Comparison of ENCODE assay signal across 32 mouse cellular contexts in the genomic region with DNA sequence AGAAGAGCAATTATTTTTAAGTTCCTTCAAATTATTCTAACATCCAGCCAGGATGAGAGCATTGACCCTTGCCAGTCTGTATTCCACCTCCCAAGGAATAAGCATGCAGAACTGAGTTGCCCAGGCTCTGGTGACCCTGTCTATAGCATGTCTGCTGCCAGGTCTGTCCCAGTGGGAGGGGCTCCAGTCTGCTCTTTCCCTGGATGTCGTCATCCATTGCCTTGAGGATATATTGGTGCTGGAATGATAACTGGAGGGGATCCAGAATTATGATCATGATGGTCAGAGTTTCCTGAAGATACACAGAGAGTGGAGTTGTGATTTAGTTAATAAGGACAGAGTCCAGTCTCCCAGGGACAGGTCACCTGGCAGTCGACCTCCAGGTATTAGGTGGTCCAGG. TPM values are rescaled to one million over a fixed set of nuclear protein-coding genes. Genes with fewer than 3 reads are reported as not detected.
DNase-seq lines count a peak whose midpoint lies in the region; ATAC-seq lines count a peak whose summit lies in the region.
"Had no signal": no experiment of that assay in that cellular context is flagged by ENCODE, and none has a peak within 500 bp of the region (broad histone marks: within the 10 kb centered on the region; RNA-seq: fewer than 3 reads in every experiment).

No protein-coding gene starts in this region.

- ATAC-seq in midbrain, embryonic 11.5 days (ENCODE audit: low FRiP score): no peak
- ATAC-seq: activated CD4-positive, CD25-positive, alpha-beta regulatory T cell, adult 4 months; CD4-positive, CD25-positive, alpha-beta regulatory T cell, adult 4 months; forebrain, embryonic 14.5 days; forebrain, embryonic 16.5 days; Patski had no signal

- no peak overlapping the region for H3K9ac ChIP-seq in midbrain, embryonic 11.5 days (ENCODE audit: low read length)
- H3K9ac ChIP-seq: embryonic facial prominence, embryonic 13.5 days; embryonic facial prominence, embryonic 15.5 days; forebrain, embryonic 12.5 days had no signal

- H3K9me3 ChIP-seq in midbrain, embryonic 11.5 days (ENCODE audit: control insufficient read depth, low read length): no peaks in the 10 kb centered on the region
- H3K9me3 ChIP-seq: embryonic facial prominence, embryonic 13.5 days; embryonic facial prominence, embryonic 15.5 days; forebrain, embryonic 10.5 days; forebrain, embryonic 12.5 days; G1E had no signal

- no peak overlapping the region for H3K27ac ChIP-seq in midbrain, embryonic 11.5 days (ENCODE audit: low read depth, low read length)
- H3K27ac ChIP-seq: embryonic facial prominence, embryonic 13.5 days; forebrain, embryonic 10.5 days; forebrain, embryonic 12.5 days had no signal

- H3K4me3 ChIP-seq in midbrain, embryonic 11.5 days (ENCODE audit: low read depth, low read length): no peak overlapping the region
- H3K4me3 ChIP-seq: embryonic facial prominence, embryonic 13.5 days; embryonic facial prominence, embryonic 15.5 days; erythroblast, embryonic 14.5 days; forebrain, embryonic 10.5 days; forebrain, embryonic 12.5 days had no signal

- H3K4me1 ChIP-seq in midbrain, embryonic 11.5 days (ENCODE audit: control insufficient read depth, insufficient read depth, low read length): 0 out of 2 replicates have a peak, but pooled peaks cover 2% of the 10 kb centered on the region
- H3K4me1 ChIP-seq: forebrain, embryonic 12.5 days had no signal

- no peaks in the 10 kb centered on the region for H3K27me3 ChIP-seq in midbrain, embryonic 11.5 days (ENCODE audit: control insufficient read depth, insufficient read depth, low read length)
- H3K27me3 ChIP-seq: embryonic facial prominence, embryonic 15.5 days; forebrain, embryonic 12.5 days; Patski had no signal

- no peaks in the 10 kb centered on the region for H3K36me3 ChIP-seq in midbrain, embryonic 11.5 days (ENCODE audit: control insufficient read depth, insufficient read depth, low read length)
- H3K36me3 ChIP-seq: embryonic facial prominence, embryonic 13.5 days; embryonic facial prominence, embryonic 15.5 days; forebrain, embryonic 10.5 days; forebrain, embryonic 12.5 days; G1E had no signal

- WGBS in midbrain, embryonic 11.5 days: 79% methylated on average over 2 of the region's 2 CpGs

- no peak overlapping the region for H3K4me2 ChIP-seq in midbrain, embryonic 11.5 days
- H3K4me2 ChIP-seq: forebrain, embryonic 12.5 days had no signal

- peak; percentile 68 for DNase-seq in 3T3-L1 (ENCODE audit: low read depth, low spot score)
- peak; percentile 53 for DNase-seq in MN1 (ENCODE audit: low spot score)
- peak; percentile 50 for DNase-seq in adipocyte (ENCODE audit: low spot score)
- DNase-seq in layer of hippocampus, postnatal 14 days (ENCODE audit: low spot score in 2 of 2): no peak
- no peak for DNase-seq in right cerebral cortex, postnatal 14 days
- no peak for DNase-seq in midbrain, embryonic 11.5 days (ENCODE audit: low spot score, missing footprints)
- DNase-seq: adrenal gland, adult 2 months; adrenal gland, postnatal 10 days; adrenal gland, postnatal 25 days; B cell, adult 2 months; cerebellum, adult 11 months; cerebellum, adult 18-20 months; cerebellum, adult 8-10 months; cerebellum, adult 9-11 months; cerebellum, postnatal 14 days; cerebellum, postnatal 36 days; embryo, embryonic 11 days had no signal

RNA-seq across cellular contexts. Expression of a gene that starts 45.2 kb away (rescaled TPM):
- 1 to 10 TPM in 1 of 2 experiments, under 1 TPM in 1; 0.52 to 7.6 TPM for total RNA-seq in layer of hippocampus, postnatal 14 days (2021)
- 0.12 and 0.14 TPM in 2 replicates for polyA plus RNA-seq in midbrain, embryonic 11.5 days (2014; fragmentation: Nextera tagmentation; extraction: Ambion mirVana)
- total RNA-seq: adrenal gland, adult 2 months; adrenal gland, postnatal 10 days; adrenal gland, postnatal 25 days; adrenal gland, postnatal 4 days; CH12.LX; common myeloid progenitor, adult 5-6 weeks had no signal
- polyA plus RNA-seq: activated CD4-positive, CD25-positive, alpha-beta regulatory T cell, adult 4 months; adrenal gland, adult 2 months; CD4-positive, CD25-positive, alpha-beta regulatory T cell, adult 4 months; embryonic facial prominence, embryonic 11.5 days; erythroblast, embryonic 14.5 days; G1E; Patski had no signal

RNA-seq across cellular contexts. Expression of a gene that starts 54.1 kb away (rescaled TPM):
- total RNA-seq in layer of hippocampus, postnatal 14 days (2021): 10 to 100 TPM; 12.9 to 17.9 TPM
- polyA plus RNA-seq in midbrain, embryonic 11.5 days (2014; fragmentation: Nextera tagmentation; extraction: Ambion mirVana): 137 and 143 TPM in 2 replicates

Comparison
In these comparisons a context has a peak if more than half of its experiments do, and no peak if none do; other contexts are left out.
1. DNase-seq: peak in 3T3-L1 (single experiment), MN1 (single experiment) and adipocyte (single experiment); none in layer of hippocampus, postnatal 14 days (0 of 2), right cerebral cortex, postnatal 14 days (single experiment) and midbrain, embryonic 11.5 days (single experiment).